In the genomic region with DNA sequence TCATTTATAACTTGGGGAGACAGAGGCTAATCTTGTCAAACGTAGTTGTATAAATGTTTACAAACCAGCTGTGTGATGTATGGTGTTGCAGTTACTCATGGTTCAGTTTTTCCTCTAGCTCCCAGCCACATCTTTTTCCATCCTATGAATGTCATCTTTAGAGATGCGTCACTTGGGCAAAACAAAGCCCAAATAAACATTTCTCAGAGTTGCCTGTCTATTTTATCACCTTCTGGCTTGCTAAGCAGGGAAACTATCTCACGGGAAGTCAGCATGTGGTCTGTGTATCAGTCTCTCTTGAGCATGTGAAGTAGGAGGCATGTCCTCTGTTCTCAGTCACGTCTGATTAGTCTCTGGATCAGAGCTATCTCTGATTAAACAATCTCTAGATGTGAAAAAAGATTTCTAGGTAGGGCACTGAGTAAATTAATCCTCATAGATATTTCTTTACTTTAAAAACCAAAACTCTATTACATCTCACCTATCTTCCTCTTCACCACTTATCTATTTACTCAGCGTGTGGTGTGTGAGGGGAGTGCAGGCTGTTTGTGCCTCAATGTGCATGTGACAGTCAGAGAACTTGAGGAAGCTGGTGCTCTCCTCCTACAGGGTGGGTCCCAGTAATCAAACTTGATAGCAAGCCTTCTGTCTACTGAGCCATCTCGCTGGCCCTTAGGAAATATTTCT, we compare ENCODE assay signal across 1 mouse cellular context.
TF ChIP-seq lines count a peak whose summit lies in the region.

No protein-coding gene starts in this region.

TF ChIP-seq in MEL, 35 proteins besides CTCF, POLR2A, EP300 and RAD21 (continued from another document):
- no peak for TF ChIP-seq MEF2A (IDR thresholded peaks at IDR 0.05; ENCODE audit: extremely low read depth, insufficient replicate concordance, low read depth, low read length, poor library complexity, severe bottlenecking)
- TF ChIP-seq USF2 (IDR thresholded peaks at IDR 0.05; ENCODE audit: borderline replicate concordance in 1 of 2, insufficient read depth in 1 of 2, low read depth in 1 of 2, low read length in 2 of 2): no peak
- no peak for TF ChIP-seq E2F4 (IDR thresholded peaks at IDR 0.05; ENCODE audit: borderline replicate concordance, low read depth, low read length)
- peak; percentile 81 for TF ChIP-seq RCOR1 (IDR thresholded peaks at IDR 0.05; ENCODE audit: low read depth, low read length)
- no peak for TF ChIP-seq POLR2AphosphoS5 (IDR thresholded peaks at IDR 0.05; ENCODE audit: borderline replicate concordance, low read depth, low read length)
- peak; percentile 82 for TF ChIP-seq SIN3A (IDR thresholded peaks at IDR 0.05; ENCODE audit: low read length)
- peak; percentile 76 for TF ChIP-seq ETS1 (IDR thresholded peaks at IDR 0.05; ENCODE audit: low read depth, low read length)
- TF ChIP-seq MAX (IDR thresholded peaks at IDR 0.05; ENCODE audit: low read length): peak; percentile 71
- no peak for TF ChIP-seq SMC3 (IDR thresholded peaks at IDR 0.05; ENCODE audit: low read depth, low read length)
- TF ChIP-seq POLR2AphosphoS2 (IDR thresholded peaks at IDR 0.05; ENCODE audit: low read length): no peak
- TF ChIP-seq ZKSCAN1 (IDR thresholded peaks at IDR 0.05; ENCODE audit: low read depth, low read length): no peak
- TF ChIP-seq MYB (IDR thresholded peaks at IDR 0.05; ENCODE audit: low read depth, low read length): no peak
- peak; percentile 78 for TF ChIP-seq USF1 (IDR thresholded peaks at IDR 0.05; ENCODE audit: low read depth, low read length)
- 0 out of 2 replicates have a peak, but pooled peaks have one; percentile 20 for TF ChIP-seq MAZ (IDR thresholded peaks at IDR 0.05; ENCODE audit: low read depth, low read length)
- no peak for TF ChIP-seq CHD2 (IDR thresholded peaks at IDR 0.05; ENCODE audit: low read length)
